Mouse (Mus musculus): ENCODE data around the gene Cc2d2b.

GRCm38 (mm10) chr19:40737613-40738012 lies 10.9 kb upstream of the Cc2d2b start:
- TF ChIP-seq CTCF (IDR thresholded peaks at IDR 0.05; ENCODE audit: extremely low read depth, insufficient read length, insufficient replicate concordance, low read depth, low read length) (no peak), POLR2A (IDR thresholded peaks at IDR 0.05; ENCODE audit: low read depth, low read length) (no peak)

Measured in small intestine, adult 2 months (tissue).